In the genomic region with DNA sequence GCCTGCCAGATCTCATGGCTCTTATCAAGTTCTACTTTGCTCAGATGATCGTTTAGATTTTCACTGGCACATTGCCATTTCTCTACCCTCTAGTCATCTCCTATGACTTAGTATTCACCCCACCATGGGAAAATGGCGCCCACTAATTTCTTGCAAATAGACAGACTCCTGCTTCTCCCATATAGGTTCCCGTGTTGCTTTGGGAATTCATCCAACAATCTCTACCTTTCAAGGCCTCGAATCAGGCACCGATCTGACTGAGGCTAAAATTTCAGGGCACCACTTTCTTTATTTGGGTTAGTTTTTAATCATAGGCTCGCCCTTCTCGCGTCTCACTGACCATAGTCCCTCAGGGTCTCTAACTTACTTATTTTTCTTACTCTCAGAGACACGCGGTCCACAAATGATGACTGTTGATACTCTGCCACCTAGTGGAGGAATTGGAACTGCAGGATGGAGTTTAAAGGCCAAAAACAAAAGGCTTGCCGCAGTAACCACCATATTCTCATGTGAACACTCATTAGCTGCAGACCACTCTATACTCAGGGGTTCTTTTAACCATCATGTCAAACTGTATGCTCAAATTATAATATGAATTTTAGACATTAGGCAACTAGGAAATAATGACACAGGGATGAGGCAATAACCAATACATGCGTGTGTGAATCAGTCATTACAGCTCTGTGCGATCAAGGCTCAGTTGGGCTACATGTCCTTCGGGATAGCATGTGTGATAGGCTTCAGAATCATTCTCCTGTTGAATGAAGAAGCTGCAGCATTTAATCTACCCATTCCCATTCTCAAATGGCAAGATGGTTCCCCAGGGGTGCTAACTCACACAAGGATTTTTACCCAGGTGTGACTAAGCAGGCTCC, we compare ENCODE assay signal across 7 mouse cellular contexts.
A peak's percentile ranks its signal among the peaks of the same experiment; 100 is the strongest.
DNase-seq lines count a peak whose midpoint lies in the region; ATAC-seq and TF ChIP-seq lines count a peak whose summit lies in the region.

No protein-coding gene starts in this region.

- peak; percentile 73 for ATAC-seq in common myeloid progenitor, adult 5-6 weeks (replicated peaks; ENCODE audit: low read depth, poor library complexity, severe bottlenecking)
- ATAC-seq in granulocyte monocyte progenitor cell, adult 5-6 weeks (replicated peaks; ENCODE audit: poor library complexity, severe bottlenecking): peak; percentile 61; the same call in 1 of the 2 replicates

- no peaks in the 10 kb centered on the region for H3K27me3 ChIP-seq in E14TG2a.4 (ENCODE audit: insufficient read depth, low read length)

- 56% methylated on average over 14 of the region's 14 CpGs for WGBS in lung, adult 2 months

- no peaks in the 10 kb centered on the region for H3K4me1 ChIP-seq in E14TG2a.4 (replicated peaks; ENCODE audit: low read depth, low read length)
- no peaks in the 10 kb centered on the region for H3K4me1 ChIP-seq in lung, adult 2 months (ENCODE audit: control insufficient read depth, insufficient read depth, low read length)

- peak; percentile 10 for DNase-seq in NIH3T3 (ENCODE audit: low read depth)
- peak; percentile 27 to 70 for DNase-seq in layer of hippocampus, adult 18-20 months (ENCODE audit: low spot score in 2 of 2)
- peak; percentile 20 for DNase-seq in lung, adult 2 months
- DNase-seq in retina, postnatal 7 days (ENCODE audit: low read depth, low spot score): peak; percentile 43

- peak; percentile 55 for TF ChIP-seq CTCF in E14TG2a.4 (conservative IDR thresholded peaks at IDR 0.05; ENCODE audit: low read length)
- TF ChIP-seq CTCF in lung, adult 2 months (IDR thresholded peaks at IDR 0.05; ENCODE audit: insufficient read depth, low read length): no peak

- no peaks in the 10 kb centered on the region for H3K36me3 ChIP-seq in E14TG2a.4 (ENCODE audit: insufficient read depth, low read length)

- H3K9me3 ChIP-seq in E14TG2a.4 (ENCODE audit: low read length): no peaks in the 10 kb centered on the region

- no peak overlapping the region for H3K4me3 ChIP-seq in E14TG2a.4 (replicated peaks; ENCODE audit: low read length)
- H3K4me3 ChIP-seq in lung, adult 2 months (replicated peaks; ENCODE audit: extremely low read depth, low read depth, low read length): no peak overlapping the region

- no peak for TF ChIP-seq POLR2A in lung, adult 2 months (IDR thresholded peaks at IDR 0.05; ENCODE audit: borderline replicate concordance, extremely low read depth, low read depth, low read length)
